Mouse (Mus musculus): ENCODE measurements around the gene Mrps25. TPM values are rescaled to one million over a fixed set of nuclear protein-coding genes. Genes with fewer than 3 reads are reported as not detected.
A peak's percentile ranks its signal among the peaks of the same experiment; 100 is the strongest.

Gene Mrps25
- polyA plus RNA-seq, 1 experiment from 2014 or later: 86.2 TPM

GRCm38 (mm10) chr6:92214773-92215449 is 31.1 kb upstream of the Mrps25 start, which contains the start of gene Rbsn:
TSS of gene Rbsn (minus strand) at chr6:92214925.
- no peaks in the 10 kb centered on the region for H3K27me3 ChIP-seq (ENCODE audit: control insufficient read depth, insufficient read depth, low read length)
- H3K4me2 ChIP-seq (ENCODE audit: low read depth, low read length, severe bottlenecking): peak within 1 kb of the TSS; percentile 67
- H3K27ac ChIP-seq (ENCODE audit: low read depth, low read length): peak within 1 kb of the TSS; percentile 59
- ATAC-seq (replicated peaks; ENCODE audit: low FRiP score) (peak; percentile 95), DNase-seq (ENCODE audit: low spot score) (peak; percentile 96)
- H3K36me3 ChIP-seq (ENCODE audit: control insufficient read depth, insufficient read depth, low read length): no peaks in the 10 kb centered on the region
- peak within 1 kb of the TSS; percentile 92 for H3K9ac ChIP-seq (ENCODE audit: low read length)
- H3K4me3 ChIP-seq (ENCODE audit: low read depth, low read length): peak within 1 kb of the TSS; percentile 95
- H3K9me3 ChIP-seq (ENCODE audit: control insufficient read depth, low read length): no peaks in the 10 kb centered on the region
- peaks cover 5% of the 10 kb centered on the region for H3K4me1 ChIP-seq (replicated peaks; ENCODE audit: control insufficient read depth, insufficient read depth, low read length)
- 11% methylated on average over 35 of the region's 35 CpGs for WGBS

- Histone ChIP-seq H3K9ac (ENCODE audit: low read length) (peak overlapping the region; percentile 92), H3K9me3 (ENCODE audit: control insufficient read depth, low read length) (no peaks in the 10 kb centered on the region), H3K4me2 (ENCODE audit: low read depth, low read length, severe bottlenecking) (peak overlapping the region; percentile 67), H3K36me3 (ENCODE audit: control insufficient read depth, insufficient read depth, low read length) (no peaks in the 10 kb centered on the region), H3K4me1 (replicated peaks; ENCODE audit: control insufficient read depth, insufficient read depth, low read length) (peaks cover 5% of the 10 kb centered on the region), H3K4me3 (ENCODE audit: low read depth, low read length) (peak overlapping the region; percentile 95), H3K27ac (ENCODE audit: low read depth, low read length) (peak overlapping the region; percentile 59), H3K27me3 (ENCODE audit: control insufficient read depth, insufficient read depth, low read length) (no peaks in the 10 kb centered on the region)
- ATAC-seq (replicated peaks; ENCODE audit: low FRiP score) (peak; percentile 43; the same call in 1 of the 2 replicates), DNase-seq (ENCODE audit: low spot score) (peak; percentile 53)
- WGBS: under 1% methylated on average over 48 of the region's 48 CpGs
Observed at GRCm38 (mm10) chr6:92214055-92214772, 30.4 kb upstream of the Mrps25 start.

DNA sequence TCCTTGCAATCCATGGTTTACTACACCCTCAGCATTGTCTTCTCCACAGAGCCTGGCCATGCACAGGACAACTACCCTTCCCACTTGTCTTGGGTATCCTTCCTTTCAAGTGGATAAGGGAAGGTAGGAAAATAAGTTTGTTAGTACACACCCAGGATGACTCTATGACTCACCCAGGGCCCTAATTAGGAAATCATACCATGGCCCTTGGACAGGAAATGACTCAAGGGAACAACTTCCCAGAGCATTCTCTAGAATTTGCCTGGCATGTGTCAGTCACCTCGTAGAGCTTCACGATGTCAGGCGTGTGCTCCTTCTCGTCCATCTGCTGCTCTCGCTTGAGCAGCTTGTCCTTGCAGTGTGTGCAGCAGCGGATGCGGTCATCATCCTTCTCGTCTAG is 15.6 kb upstream of the Mrps25 start:
- ATAC-seq (replicated peaks; ENCODE audit: low FRiP score) (no peak), DNase-seq (ENCODE audit: low spot score) (no peak)
- whole genome bisulfite sequencing: 93% methylated on average over 8 of the region's 8 CpGs
- no peak overlapping the region for H3K4me3 ChIP-seq (ENCODE audit: low read depth, low read length)
- H3K4me2 ChIP-seq (ENCODE audit: low read depth, low read length, severe bottlenecking): no peak overlapping the region
- H3K36me3 ChIP-seq (ENCODE audit: control insufficient read depth, insufficient read depth, low read length): peaks cover 7% of the 10 kb centered on the region; the same call in 1 of the 2 replicates
- no peak overlapping the region for H3K9ac ChIP-seq (ENCODE audit: low read length)
- H3K4me1 ChIP-seq (replicated peaks; ENCODE audit: control insufficient read depth, insufficient read depth, low read length): no peaks in the 10 kb centered on the region
- no peaks in the 10 kb centered on the region for H3K9me3 ChIP-seq (ENCODE audit: control insufficient read depth, low read length)
- no peak overlapping the region for H3K27ac ChIP-seq (ENCODE audit: low read depth, low read length)
- no peaks in the 10 kb centered on the region for H3K27me3 ChIP-seq (ENCODE audit: control insufficient read depth, insufficient read depth, low read length)

DNA sequence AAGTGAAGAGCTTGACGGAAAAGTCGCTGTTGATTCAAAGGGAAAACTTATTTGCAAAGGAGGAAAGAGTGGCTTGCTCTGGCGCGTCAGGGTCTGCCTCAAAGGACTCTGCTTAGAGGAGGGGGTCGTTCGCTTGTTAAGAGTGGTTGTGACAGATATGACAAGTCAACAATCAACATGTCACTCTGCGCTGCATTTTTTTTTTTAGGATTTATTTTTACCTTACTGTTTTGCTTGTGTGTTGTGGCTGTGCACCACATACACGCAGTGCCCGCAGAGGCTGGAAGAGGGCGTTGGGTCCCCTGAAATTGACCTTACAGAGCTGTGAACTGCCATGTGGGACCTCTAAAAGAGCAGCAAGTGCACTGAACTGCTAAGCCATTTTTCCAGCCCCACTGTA is 345 bp upstream of the Mrps25 start:
- Histone ChIP-seq H3K9me3 (ENCODE audit: control insufficient read depth, low read length) (no peaks in the 10 kb centered on the region), H3K9ac (ENCODE audit: low read length) (peak overlapping the region; percentile 83), H3K4me3 (ENCODE audit: low read depth, low read length) (peak overlapping the region; percentile 79), H3K36me3 (ENCODE audit: control insufficient read depth, insufficient read depth, low read length) (peaks cover under 1% of the 10 kb centered on the region; the same call in 1 of the 2 replicates), H3K4me2 (ENCODE audit: low read depth, low read length, severe bottlenecking) (peak overlapping the region; percentile 82), H3K27ac (ENCODE audit: low read depth, low read length) (no peak overlapping the region), H3K4me1 (replicated peaks; ENCODE audit: control insufficient read depth, insufficient read depth, low read length) (peaks cover 4% of the 10 kb centered on the region; the same call in 1 of the 2 replicates), H3K27me3 (ENCODE audit: control insufficient read depth, insufficient read depth, low read length) (no peaks in the 10 kb centered on the region)
- no peak for DNase-seq (ENCODE audit: low spot score)
- ATAC-seq (replicated peaks; ENCODE audit: low FRiP score): peak; percentile 72
- WGBS: 6% methylated on average over 10 of the region's 10 CpGs

DNA sequence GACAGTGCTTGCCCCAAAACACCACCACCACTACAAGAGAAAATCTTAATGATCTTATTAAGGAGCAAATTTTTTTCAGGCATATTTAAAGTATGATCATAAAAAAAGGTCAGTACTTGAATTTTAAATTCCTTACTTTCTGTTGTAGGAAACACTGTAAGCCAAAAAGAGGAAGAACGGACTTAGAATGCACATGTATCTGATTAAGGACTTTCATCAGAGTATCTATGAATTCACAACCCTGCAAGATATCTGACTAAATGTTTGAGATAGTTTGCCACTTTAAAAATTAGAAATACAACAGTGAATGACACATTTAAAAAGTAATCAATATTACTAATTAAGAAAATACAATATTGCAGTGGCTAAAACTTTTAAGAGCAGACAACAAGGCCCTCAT is 7.4 kb downstream of the Mrps25 start:
- no peak overlapping the region for H3K9ac ChIP-seq (ENCODE audit: low read length)
- ATAC-seq (replicated peaks; ENCODE audit: low FRiP score) (no peak), DNase-seq (ENCODE audit: low spot score) (no peak)
- H3K27me3 ChIP-seq (ENCODE audit: control insufficient read depth, insufficient read depth, low read length): no peaks in the 10 kb centered on the region
- no peak overlapping the region for H3K4me3 ChIP-seq (ENCODE audit: low read depth, low read length)
- H3K36me3 ChIP-seq (ENCODE audit: control insufficient read depth, insufficient read depth, low read length): no peaks in the 10 kb centered on the region; the same call in 1 of the 2 replicates
- no peaks in the 10 kb centered on the region for H3K9me3 ChIP-seq (ENCODE audit: control insufficient read depth, low read length)
- no peak overlapping the region for H3K4me2 ChIP-seq (ENCODE audit: low read depth, low read length, severe bottlenecking)
- WGBS: 97% methylated on average over 1 of the region's 1 CpGs
- H3K4me1 ChIP-seq (replicated peaks; ENCODE audit: control insufficient read depth, insufficient read depth, low read length): no peaks in the 10 kb centered on the region
- no peak overlapping the region for H3K27ac ChIP-seq (ENCODE audit: low read depth, low read length)

DNA sequence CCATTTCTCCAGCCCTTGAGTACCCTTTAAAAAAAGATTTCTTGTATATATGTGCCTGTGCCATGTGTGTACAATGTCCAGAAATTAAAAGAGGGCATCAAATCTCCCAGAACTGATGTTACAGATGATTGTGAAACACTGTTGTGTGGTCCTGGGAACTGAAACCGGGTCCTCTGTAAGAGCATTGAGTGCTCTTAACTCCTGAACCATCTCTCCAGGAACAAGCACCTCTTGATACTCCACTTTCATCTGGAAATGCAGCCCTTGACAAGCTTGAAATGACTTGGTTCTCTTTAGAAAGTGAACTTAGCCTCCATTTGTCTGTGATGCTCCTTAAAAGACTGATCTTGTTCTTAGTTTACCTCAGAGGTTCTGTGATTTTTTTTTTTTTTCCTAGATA is 21.1 kb downstream of the Mrps25 start:
- DNase-seq (ENCODE audit: low spot score): no peak

DNA sequence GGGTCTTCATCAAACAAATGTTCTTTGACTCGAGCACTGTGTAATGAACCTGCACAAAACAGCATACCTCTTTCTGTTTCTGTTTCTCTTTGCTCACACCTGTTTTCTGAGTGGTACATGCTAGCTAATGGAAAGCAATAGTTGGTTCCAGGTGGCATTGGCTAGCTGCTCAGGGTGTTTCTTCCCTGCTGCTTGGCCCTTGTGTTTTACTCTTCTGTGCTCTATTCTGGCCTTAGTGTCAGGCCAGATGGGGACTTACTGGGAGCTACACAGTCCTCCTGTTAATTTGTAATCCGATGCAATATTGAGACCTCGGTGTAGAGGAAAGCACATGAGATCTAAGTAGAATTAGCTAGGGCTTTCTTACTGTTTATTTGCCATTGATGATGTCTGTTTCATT is 25.0 kb downstream of the Mrps25 start:
- DNase-seq (ENCODE audit: low spot score): no peak
- Histone ChIP-seq H3K27me3 (ENCODE audit: control insufficient read depth, insufficient read depth, low read length) (no peaks in the 10 kb centered on the region), H3K4me1 (replicated peaks; ENCODE audit: control insufficient read depth, insufficient read depth, low read length) (no peaks in the 10 kb centered on the region), H3K4me2 (ENCODE audit: low read depth, low read length, severe bottlenecking) (no peak overlapping the region), H3K4me3 (ENCODE audit: low read depth, low read length) (no peak overlapping the region), H3K27ac (ENCODE audit: low read depth, low read length) (no peak overlapping the region), H3K9me3 (ENCODE audit: control insufficient read depth, low read length) (no peaks in the 10 kb centered on the region), H3K9ac (ENCODE audit: low read length) (no peak overlapping the region), H3K36me3 (ENCODE audit: control insufficient read depth, insufficient read depth, low read length) (peaks cover 8% of the 10 kb centered on the region)
- WGBS: 89% methylated on average over 3 of the region's 3 CpGs
- ATAC-seq (replicated peaks; ENCODE audit: low FRiP score): no peak

More for the DNA sequence above, 21.1 kb downstream of the Mrps25 start:
- Histone ChIP-seq H3K4me1 (replicated peaks; ENCODE audit: control insufficient read depth, insufficient read depth, low read length) (no peaks in the 10 kb centered on the region), H3K27ac (ENCODE audit: low read depth, low read length) (no peak overlapping the region), H3K9ac (ENCODE audit: low read length) (no peak overlapping the region), H3K27me3 (ENCODE audit: control insufficient read depth, insufficient read depth, low read length) (no peaks in the 10 kb centered on the region), H3K4me3 (ENCODE audit: low read depth, low read length) (no peak overlapping the region), H3K4me2 (ENCODE audit: low read depth, low read length, severe bottlenecking) (no peak overlapping the region), H3K9me3 (ENCODE audit: control insufficient read depth, low read length) (no peaks in the 10 kb centered on the region), H3K36me3 (ENCODE audit: control insufficient read depth, insufficient read depth, low read length) (peaks cover 16% of the 10 kb centered on the region)
- no peak for ATAC-seq (replicated peaks; ENCODE audit: low FRiP score)
- 97% methylated on average over 1 of the region's 1 CpGs for WGBS

DNA sequence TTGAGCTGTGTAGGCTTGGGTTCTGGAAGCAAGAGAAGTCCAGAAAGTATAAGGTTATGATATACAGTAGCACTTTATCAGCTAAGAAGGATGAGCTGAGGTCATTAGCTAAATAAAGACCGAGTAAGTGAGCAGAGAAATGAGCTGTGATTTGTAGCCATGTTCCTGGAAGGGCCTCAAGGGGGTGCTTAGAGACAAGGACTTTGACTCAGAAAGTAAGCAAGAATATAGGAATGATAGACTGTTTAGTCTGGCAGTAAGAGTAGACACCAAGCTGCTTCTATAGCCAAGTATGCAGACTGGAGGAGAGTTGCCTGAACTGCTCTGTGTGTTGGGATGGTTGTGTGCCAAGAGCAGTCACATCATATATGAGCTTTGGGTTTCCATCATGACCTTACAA is 30.1 kb downstream of the Mrps25 start:
- Histone ChIP-seq H3K4me2 (ENCODE audit: low read depth, low read length, severe bottlenecking) (no peak overlapping the region), H3K27ac (ENCODE audit: low read depth, low read length) (no peak overlapping the region), H3K27me3 (ENCODE audit: control insufficient read depth, insufficient read depth, low read length) (no peaks in the 10 kb centered on the region), H3K4me3 (ENCODE audit: low read depth, low read length) (no peak overlapping the region), H3K9me3 (ENCODE audit: control insufficient read depth, low read length) (no peaks in the 10 kb centered on the region), H3K36me3 (ENCODE audit: control insufficient read depth, insufficient read depth, low read length) (peaks cover 6% of the 10 kb centered on the region), H3K4me1 (replicated peaks; ENCODE audit: control insufficient read depth, insufficient read depth, low read length) (no peaks in the 10 kb centered on the region), H3K9ac (ENCODE audit: low read length) (no peak overlapping the region)
- DNase-seq (ENCODE audit: low spot score) (no peak), ATAC-seq (replicated peaks; ENCODE audit: low FRiP score) (no peak)
- 93% methylated on average over 1 of the region's 1 CpGs for WGBS
